Mouse (Mus musculus): ENCODE measurements at regions not wholly inside any gene's neighbourhood (a gene's known extent, or its start where the extent isn't known, plus 50 kb on each side); places are given as distances from the start of the nearest gene placed in this dataset.
A peak's percentile ranks its signal among the peaks of the same experiment; 100 is the strongest.

- no peak for DNase-seq (ENCODE audit: low read depth, low spot score)
These were observed 76.6 kb upstream of the Fscb start for GRCm38 (mm10) chr12:64550915-64551570.

- peak; percentile 55 for DNase-seq (ENCODE audit: low read depth, low spot score)
These were observed 66.6 kb upstream of the Fscb start for GRCm38 (mm10) chr12:64541111-64541510.

Measured in brain, adult 2 months (tissue).